Mouse (Mus musculus) left cerebral cortex, postnatal 14 days (tissue): Measurements from ENCODE around the gene Syn3. TPM values are rescaled to one million over a fixed set of nuclear protein-coding genes. Genes with fewer than 3 reads are reported as not detected.
A peak's percentile ranks its signal among the peaks of the same experiment; 100 is the strongest.

Experiments used
- DNase-seq, 2 experiments: peaks; one replicate each; pipeline ENCODE4 v3.0.0; 2021 to 2022; ENCODE audit warnings: low spot score in 2 of 2, mixed read lengths in 1 of 2
- intact Hi-C: fragments of 180-260 bp; cut with DNase I; formaldehyde crosslinking; loops from one replicate; pipeline ENCODE4 v1.15.1; 2025
- total RNA-seq, 2 experiments: library from RNA; stranded (reverse); gene quantifications; 2 replicates each; pipeline ENCODE4 v1.2.3; 2021

The Syn3 gene
- total RNA-seq, 2 experiments from 2014 or later, result 29.9 to 32.0 TPM

- intact Hi-C loops, result no loop called here
- DNase-seq, result no peak
Measured at GRCm38 (mm10) chr10:86100281-86100851, 398.3 kb downstream of the Syn3 start.

- intact Hi-C loops, result no loop called here
- DNase-seq, result no peak
Measured at GRCm38 (mm10) chr10:86098363-86098762, 400.3 kb downstream of the Syn3 start.

GRCm38 (mm10) chr10:86093109-86094035 lies 405.3 kb downstream of the Syn3 start:
- no peak for DNase-seq
- intact Hi-C loops, result no loop called here

GRCm38 (mm10) chr10:86091919-86092318 lies 406.8 kb downstream of the Syn3 start:
- peak in 1 of 2 experiments; percentile 6 for DNase-seq

GRCm38 (mm10) chr10:86079921-86080320 lies 418.8 kb downstream of the Syn3 start:
- DNase-seq, result no peak
- intact Hi-C loops, result no loop called here

More at GRCm38 (mm10) chr10:86091919-86092318, 406.8 kb downstream of the Syn3 start:
- intact Hi-C loops, result no loop called here

GRCm38 (mm10) chr10:86078761-86079160 lies 419.9 kb downstream of the Syn3 start:
- DNase-seq, result no peak
- intact Hi-C loops, result no loop called here

GRCm38 (mm10) chr10:86077272-86077671 lies 421.4 kb downstream of the Syn3 start:
- DNase-seq, result no peak
- intact Hi-C loops, result no loop called here

GRCm38 (mm10) chr10:86074971-86075711 lies 423.6 kb downstream of the Syn3 start:
- no peak for DNase-seq
- intact Hi-C loops, result no loop called here

- intact Hi-C loops, result no loop called here
- DNase-seq, result no peak
Measured at GRCm38 (mm10) chr10:86074134-86074533, 424.6 kb downstream of the Syn3 start.

GRCm38 (mm10) chr10:86070751-86071150 lies 427.9 kb downstream of the Syn3 start:
- intact Hi-C loops, result no loop called here

GRCm38 (mm10) chr10:86069341-86069740 lies 429.4 kb downstream of the Syn3 start:
- DNase-seq, result peak in 1 of 2 experiments; percentile 22
- intact Hi-C loops, result loop anchor here (5.0 kb wide), 1 partner anchor 102 kb away; no protein-coding TSS in a partner anchor

More at GRCm38 (mm10) chr10:86070751-86071150, 427.9 kb downstream of the Syn3 start:
- no peak for DNase-seq

- no peak for DNase-seq
- intact Hi-C loops, result loop anchor here (5.0 kb wide), 1 partner anchor 101 kb away; no protein-coding TSS in a partner anchor
Measured at GRCm38 (mm10) chr10:86067911-86068310, 430.8 kb downstream of the Syn3 start.

GRCm38 (mm10) chr10:86066651-86067050 lies 432.0 kb downstream of the Syn3 start:
- intact Hi-C loops, result loop anchor here (5.0 kb wide), 1 partner anchor 99 kb away; no protein-coding TSS in a partner anchor

GRCm38 (mm10) chr10:86065661-86066060 lies 433.0 kb downstream of the Syn3 start:
- intact Hi-C loops, result loop anchor here (1.0 to 5.0 kb wide), 3 partner anchors 98 to 398 kb away; no protein-coding TSS in a partner anchor
- DNase-seq, result no peak

More at GRCm38 (mm10) chr10:86066651-86067050, 432.0 kb downstream of the Syn3 start:
- no peak for DNase-seq

GRCm38 (mm10) chr10:86064937-86065336 lies 433.8 kb downstream of the Syn3 start:
- peak; percentile 77 to 86 for DNase-seq
- intact Hi-C loops, result loop anchor here (1.0 to 5.0 kb wide), 3 partner anchors 98 to 398 kb away; no protein-coding TSS in a partner anchor

- DNase-seq, result no peak
- intact Hi-C loops, result no loop called here
Measured at GRCm38 (mm10) chr10:86063018-86063384, 435.7 kb downstream of the Syn3 start.

GRCm38 (mm10) chr10:86062261-86063017 lies 436.3 kb downstream of the Syn3 start:
- DNase-seq, result no peak
- intact Hi-C loops, result no loop called here

- no peak for DNase-seq
- intact Hi-C loops, result no loop called here
Measured at GRCm38 (mm10) chr10:86060267-86060666, 438.4 kb downstream of the Syn3 start.

GRCm38 (mm10) chr10:86057712-86058111 lies 441.0 kb downstream of the Syn3 start:
- DNase-seq, result no peak
- intact Hi-C loops, result no loop called here
